Mouse (Mus musculus) brain, adult 2 months (tissue): ENCODE measurements around the gene Slc9a2.

Experiments
- DNase-seq: peaks from one replicate; pipeline ENCODE4 v3.0.0; 2011; ENCODE audit warnings: low read depth, low spot score

The Slc9a2 gene

DNA sequence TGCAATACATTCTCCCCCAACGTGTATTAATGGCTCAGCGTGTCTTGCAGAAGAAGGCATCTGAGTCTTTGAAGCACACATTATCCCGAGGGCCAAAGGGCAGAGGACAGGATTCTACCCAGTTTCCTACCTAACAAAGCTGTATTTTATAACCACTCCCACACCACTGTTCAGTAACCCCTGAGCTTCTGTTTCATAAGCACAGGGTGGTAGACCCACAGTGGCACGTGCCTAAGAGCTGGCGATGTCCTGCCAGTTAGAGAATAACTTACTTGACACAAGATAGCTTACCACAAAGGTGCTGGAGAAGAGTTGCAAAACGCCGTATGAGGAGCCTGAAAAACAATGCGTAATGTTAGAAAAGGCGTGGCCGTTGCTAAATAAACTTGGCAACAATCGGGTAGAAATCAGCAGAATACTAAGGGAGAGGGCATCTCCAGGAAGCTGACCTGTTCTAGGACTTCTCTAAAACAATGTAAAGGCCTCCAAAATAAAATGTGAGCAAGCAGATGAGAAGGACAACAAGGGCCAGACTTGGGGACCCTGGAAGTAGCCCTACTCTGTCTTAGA is 105.6 kb downstream of the Slc9a2 start:
- DNase-seq, result no peak

DNA sequence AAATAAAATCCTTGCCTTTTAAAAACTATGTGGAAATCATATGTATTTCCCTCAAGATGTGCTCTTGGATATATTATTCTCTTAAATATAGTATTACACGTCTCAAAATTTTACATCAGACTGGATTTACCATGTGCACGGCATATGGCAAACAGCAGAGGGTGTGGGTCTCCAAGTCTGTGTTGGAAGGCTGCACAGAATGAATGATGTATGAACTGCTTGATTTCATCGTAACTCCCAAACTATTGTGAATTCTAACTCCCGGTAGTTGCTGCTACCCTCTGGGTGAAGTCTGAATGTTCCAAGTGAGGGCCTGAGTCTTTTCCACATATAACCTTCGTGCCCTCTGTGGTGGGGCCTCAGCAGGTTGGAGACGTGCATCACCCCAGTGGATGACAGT is 108.6 kb downstream of the Slc9a2 start:
- DNase-seq, result no peak

DNA sequence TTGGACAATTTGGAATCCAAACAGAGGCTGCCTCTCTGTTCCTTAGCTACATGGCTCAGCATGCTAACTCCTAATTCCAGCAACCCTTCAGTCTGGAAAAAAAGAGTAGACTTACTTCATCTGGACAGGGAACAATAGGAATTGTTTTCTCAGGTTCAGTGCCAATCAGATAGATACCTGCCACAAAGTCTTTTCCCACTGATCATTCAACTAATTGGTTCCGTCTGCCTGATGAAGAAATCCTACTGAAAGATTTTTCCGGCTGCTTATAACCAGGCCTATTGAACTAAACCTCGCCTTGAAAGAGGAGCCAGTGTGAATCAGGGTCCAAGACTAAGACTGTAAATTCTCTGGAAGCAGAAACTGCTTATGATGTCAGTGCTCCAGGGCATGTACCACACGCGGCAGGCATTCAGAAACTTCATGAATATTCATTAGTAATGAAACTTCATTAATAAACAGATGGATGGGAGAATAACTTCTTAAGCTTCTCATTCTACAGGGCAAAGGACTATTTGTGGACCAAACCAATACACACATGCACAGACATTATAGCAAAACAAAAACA is 109.4 kb downstream of the Slc9a2 start:
- DNase-seq, result peak; percentile 12

DNA sequence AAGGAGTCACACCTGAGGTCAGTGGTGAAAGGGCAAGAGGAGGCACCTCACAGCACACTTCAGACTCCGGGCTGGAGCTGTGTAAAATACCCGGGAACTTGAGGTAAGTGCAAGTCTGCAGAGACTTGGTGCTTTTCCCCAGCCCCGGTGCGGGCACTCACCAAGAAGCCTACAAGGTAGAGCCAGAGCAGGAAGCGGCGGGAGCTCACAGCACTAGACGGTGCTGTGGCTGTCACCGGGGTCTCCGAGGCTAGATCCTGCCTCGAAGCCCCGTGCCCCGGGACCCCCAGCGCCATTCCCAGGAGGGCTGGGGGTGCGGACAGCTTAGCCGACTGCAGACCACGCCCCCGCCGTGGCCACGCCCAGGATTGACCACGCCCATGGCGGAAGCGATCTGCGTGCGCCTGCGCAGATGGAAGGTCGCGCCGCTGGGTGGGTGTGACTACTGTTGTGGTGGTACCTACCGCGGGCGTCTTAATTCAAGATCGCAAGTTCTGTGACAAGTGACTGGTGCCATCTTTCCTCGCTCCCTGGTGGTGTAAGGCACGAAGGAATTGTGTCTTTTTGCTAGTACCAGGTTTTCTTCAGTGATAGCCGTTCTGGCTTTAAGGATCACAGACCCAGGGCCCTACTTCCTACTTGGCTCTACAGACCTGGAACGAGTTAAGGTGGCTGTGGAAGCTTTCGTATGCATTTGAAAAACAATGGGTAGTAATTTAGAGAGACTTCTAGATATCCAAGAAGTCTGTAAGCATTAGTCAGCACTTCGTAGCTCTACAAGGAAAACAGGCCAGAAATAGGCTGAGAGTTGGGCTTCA is 110.2 kb downstream of the Slc9a2 start, which contains the start of gene Mfsd9:
Gene Mfsd9 (minus strand): TSS at position 364 of the 818 bp plus-strand sequence.
- DNase-seq, result peak; percentile 90

DNA sequence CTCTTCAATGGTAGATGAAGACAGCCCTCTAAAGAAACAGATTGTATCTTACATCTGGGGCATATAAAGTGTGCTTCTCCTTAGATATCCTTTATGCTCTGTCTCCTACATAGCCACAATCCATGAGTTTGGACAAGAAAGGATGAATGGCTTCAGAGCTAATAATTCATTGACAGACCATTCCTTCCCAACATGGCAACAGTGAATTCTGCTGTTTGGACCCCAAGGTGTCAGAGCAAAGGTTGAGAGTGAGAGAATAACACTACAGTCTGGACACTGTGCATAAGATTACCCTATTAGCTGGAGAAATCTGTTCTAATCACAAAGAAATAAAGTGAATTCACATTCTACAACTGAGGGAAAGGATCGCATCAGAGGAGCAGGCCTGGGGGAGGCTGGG is 115.1 kb downstream of the Slc9a2 start:
- DNase-seq, result no peak

DNA sequence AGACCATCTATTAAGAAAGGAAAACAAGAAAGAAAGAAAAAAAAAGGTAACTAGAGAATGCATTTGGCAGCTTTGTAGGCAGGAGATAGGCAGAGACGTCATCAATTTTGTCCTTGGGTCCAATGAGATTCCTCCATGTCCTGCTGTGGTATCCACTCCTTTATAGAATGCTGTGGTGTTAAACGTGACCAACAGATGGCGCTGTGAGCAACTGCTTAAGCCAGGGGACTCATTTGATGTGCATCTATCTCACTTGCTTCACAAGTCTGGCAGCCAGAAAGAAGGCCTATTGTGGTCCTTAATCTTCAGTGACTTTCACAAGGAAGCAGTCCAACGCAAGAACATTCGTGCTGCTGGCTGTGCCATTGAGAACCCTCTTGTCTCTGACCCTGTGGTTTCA is 117.0 kb downstream of the Slc9a2 start:
- DNase-seq, result peak; percentile 82

DNA sequence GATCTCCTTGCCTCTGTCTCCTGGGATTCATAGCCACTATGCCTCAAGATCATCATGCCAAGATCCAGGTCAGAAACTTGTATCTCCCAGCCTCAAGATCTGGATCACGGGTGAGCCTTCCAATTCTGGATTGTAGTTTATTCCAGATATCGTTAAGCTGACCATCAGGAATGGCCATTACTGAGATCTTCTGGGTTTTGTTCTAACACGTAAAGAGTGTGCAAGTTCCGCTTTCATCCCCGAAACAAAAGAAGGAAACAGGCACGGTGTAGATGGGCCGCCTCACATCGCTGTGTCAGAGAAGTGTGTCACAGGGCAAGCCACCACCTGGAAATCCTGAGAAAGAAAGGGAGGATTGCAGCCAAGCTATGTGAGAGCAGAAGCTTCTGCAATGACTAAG is 118.7 kb downstream of the Slc9a2 start:
- no peak for DNase-seq

DNA sequence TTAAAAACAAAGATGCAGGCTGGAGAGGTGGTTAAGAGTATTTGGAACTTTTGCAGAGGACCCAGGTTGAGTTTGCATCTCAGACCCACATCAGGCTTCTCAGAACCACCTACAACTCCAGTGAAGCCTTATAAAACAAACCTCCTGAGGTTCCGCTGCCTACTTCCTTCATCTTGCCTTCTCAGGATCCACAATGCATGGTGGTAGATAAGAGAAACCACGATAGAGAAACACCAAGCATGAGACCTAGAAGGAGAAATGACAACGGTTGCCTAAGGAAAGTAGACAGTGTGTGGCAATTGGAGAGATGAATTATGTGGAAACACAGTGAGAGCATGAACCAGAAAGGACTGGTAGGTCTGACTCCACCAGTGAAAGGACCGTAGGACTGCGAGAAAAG is 120.5 kb downstream of the Slc9a2 start:
- DNase-seq, result no peak

DNA sequence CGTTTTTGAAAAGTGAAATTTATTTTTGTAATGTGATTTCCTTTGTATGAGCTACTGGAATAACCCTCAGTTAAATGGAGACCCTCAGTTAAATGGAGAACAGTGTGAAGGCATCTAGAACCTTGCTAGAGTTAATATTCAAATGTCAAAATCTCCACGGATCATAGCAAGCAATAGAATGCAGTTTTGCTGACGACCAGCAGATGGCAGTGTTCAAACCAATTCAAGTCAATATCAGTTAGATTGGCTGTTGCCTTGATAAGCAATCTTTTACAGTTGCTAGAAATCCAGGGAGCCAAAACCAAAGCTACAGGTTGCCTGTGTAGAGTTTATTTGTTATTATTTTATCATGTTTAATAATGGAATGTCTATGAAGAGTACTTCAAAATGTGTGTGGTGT is 122.4 kb downstream of the Slc9a2 start:
- peak; percentile 81 for DNase-seq

DNA sequence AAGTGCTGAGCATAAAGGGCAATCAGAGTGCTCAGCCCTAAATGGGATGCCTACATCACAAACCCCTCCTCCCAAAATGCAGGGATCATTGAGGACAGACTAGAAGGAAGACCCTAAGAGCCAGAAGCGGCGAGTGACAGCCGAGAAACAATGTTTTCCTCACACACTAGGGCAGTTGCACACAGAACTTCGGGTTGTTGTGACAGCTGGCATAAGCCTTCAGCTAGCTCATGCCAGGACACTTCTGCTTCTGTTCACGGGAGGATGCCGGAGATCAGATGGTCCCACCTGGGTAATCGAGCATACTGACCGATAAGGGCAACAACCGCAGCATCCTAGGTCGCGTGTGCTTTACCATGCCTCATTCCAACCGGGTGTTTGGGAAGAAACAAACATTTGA is 123.7 kb downstream of the Slc9a2 start:
- no peak for DNase-seq

DNA sequence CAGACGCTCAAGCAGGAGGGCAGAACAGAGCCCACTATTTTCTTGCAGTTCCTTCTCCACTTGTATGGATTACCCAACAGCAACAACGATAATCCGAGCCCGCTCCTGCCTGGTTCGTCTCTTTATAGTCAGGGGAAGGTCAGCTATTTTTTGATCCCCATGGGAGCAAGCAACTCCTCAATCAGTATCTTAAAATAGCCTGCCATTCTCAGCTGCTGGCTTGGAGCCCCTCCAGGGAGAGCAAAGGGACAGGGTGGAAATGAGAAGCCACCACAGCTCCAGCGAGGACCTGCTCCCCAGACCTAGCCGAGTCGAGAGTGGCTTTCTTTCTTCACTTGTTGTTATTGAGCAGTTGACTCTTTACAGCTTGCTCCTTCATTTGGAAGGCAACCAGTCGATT is 125.0 kb downstream of the Slc9a2 start, which contains the start of gene Tmem182:
Gene Tmem182 (plus strand): TSS at position 251 of the 400 bp plus-strand sequence.
- no peak for DNase-seq

DNA sequence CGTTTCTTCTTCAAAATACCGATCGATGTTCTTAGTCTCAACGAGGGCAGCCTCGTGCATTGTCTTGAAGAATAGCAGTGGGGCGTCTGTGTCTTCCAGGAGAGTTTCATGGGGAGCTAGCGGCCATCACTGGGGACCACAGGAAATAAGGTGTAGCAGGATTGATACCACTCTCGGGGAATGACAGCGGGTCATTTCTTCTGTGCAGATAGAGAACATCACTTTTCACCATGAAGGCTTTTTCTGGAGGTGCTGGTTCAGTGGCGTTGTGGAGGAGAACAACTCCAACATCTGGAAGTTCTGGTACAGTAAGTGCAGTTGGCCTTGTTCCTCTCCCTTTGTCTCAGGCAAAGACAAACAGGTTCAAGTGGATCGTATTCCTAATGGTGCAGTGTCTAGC is 125.5 kb downstream of the Slc9a2 start:
- DNase-seq, result no peak

DNA sequence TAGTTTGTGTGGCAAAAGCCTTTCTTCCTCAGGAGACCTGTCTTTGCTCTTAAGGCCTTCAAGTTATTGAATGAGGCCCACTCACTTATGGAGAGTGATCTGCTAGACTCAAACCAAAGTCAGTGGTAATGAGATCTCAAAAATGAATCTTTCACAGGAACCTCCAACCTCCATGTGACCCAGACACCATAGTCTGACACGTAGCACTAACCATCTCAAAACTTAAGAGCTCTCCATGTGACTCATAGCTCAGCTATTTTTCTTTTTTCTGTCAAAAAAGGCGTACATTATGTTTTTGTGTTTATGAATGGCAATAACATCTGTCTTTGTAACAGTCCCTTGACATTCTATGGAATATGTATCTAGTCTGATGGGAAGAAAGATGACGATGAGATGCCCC is 128.3 kb downstream of the Slc9a2 start:
- no peak for DNase-seq

DNA sequence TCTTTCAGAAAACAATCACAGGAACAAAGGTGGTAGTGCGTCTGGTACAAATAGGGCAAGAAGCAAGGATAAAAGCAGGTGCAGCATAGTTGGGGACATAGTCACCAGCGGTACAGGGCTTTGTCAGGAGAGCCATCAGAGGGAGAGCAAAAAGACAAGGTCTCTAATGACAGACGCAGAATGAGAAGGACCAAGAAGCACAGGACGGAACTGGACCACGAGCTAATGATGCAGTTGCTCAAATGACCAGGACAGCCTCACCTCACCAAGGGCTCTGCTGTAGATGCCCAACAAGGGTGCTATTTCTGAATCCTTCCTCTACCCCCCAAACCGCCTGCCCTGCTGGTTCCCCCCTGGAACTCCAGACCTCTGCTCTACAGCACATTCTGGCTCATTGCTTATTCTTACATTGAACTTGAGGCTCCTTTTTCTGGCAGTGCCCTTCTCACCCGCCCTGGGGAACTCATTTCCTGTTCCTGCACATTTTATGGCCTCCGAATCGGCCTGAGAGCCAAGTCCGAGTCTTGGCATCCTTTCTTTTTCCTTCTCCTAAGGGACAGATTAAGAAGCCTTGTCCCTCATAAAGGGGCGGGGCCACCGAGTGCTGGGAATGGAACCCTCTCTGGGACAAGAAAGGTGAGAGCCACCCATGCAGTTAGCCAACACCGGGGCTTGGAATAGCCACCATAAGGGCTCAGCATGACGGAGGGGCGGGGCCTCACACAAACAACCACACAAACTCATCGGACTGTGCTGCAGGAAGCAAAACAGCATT is 134.9 kb downstream of the Slc9a2 start:
- no peak for DNase-seq
